ENCODE assay signal across 21 mouse cellular contexts in genomic region chr7:65843210-65843609, GRCm38 (mm10). TPM values are rescaled to one million over a fixed set of nuclear protein-coding genes. Genes with fewer than 3 reads are reported as not detected.
DNase-seq lines count a peak whose midpoint lies in the region; TF ChIP-seq lines count a peak whose summit lies in the region.
"Had no signal": no experiment of that assay in that cellular context is flagged by ENCODE, and none has a peak within 500 bp of the region (broad histone marks: within the 10 kb centered on the region; RNA-seq: fewer than 3 reads in every experiment).

No protein-coding gene starts in this region.

- peaks cover 6% of the 10 kb centered on the region; the same call in 1 of the 2 replicates for H3K9me3 ChIP-seq in E14TG2a.4 (ENCODE audit: low read length)
- H3K9me3 ChIP-seq: stomach, embryonic 15.5 days had no signal

- intact Hi-C loops in gastrocnemius, adult 2 months (cut with DNase I): no loop called here
- intact Hi-C loops in left cerebral cortex, adult 2 months (cut with DNase I): no loop called here
- intact Hi-C loops in left cerebral cortex, postnatal 36 days (cut with DNase I): no loop called here

- H3K27me3 ChIP-seq in E14TG2a.4 (ENCODE audit: insufficient read depth, low read length): no peaks in the 10 kb centered on the region
- H3K27me3 ChIP-seq: embryonic facial prominence, embryonic 15.5 days; heart, embryonic 15.5 days; limb, embryonic 13.5 days; stomach, embryonic 15.5 days had no signal

- no peak for DNase-seq in gastrocnemius, adult 2 months
- DNase-seq in gastrocnemius, postnatal 10 days: no peak
- no peak for DNase-seq in left cerebral cortex, adult 2 months (ENCODE audit: extremely low spot score in 1 of 2, low spot score in 2 of 2)
- DNase-seq in left cerebral cortex, postnatal 36 days (ENCODE audit: low spot score in 2 of 2): no peak
- DNase-seq in R1 (ENCODE audit: low read depth, low spot score): peak; percentile 72
- DNase-seq in cerebellum, adult 9-11 months: no peak
- DNase-seq: adrenal gland, postnatal 14 days; cerebellum, adult 11-12 months; cerebellum, postnatal 36 days; kidney, adult 8-10 months; kidney, postnatal 36 days; layer of hippocampus, adult 9-11 months; lung, postnatal 4 days; retina, postnatal 1 day; thymus, postnatal 14 days had no signal

- H3K4me1 ChIP-seq in E14TG2a.4 (replicated peaks; ENCODE audit: low read depth, low read length): peaks cover 37% of the 10 kb centered on the region
- H3K4me1 ChIP-seq: embryonic facial prominence, embryonic 15.5 days; heart, embryonic 15.5 days; stomach, embryonic 15.5 days had no signal

- no peaks in the 10 kb centered on the region for H3K36me3 ChIP-seq in E14TG2a.4 (ENCODE audit: insufficient read depth, low read length)
- H3K36me3 ChIP-seq: embryonic facial prominence, embryonic 15.5 days; heart, embryonic 15.5 days; limb, embryonic 13.5 days; stomach, embryonic 15.5 days had no signal

- TF ChIP-seq CTCF in gastrocnemius, adult 2 months (IDR thresholded peaks at IDR 0.05): peak; percentile 30; the same call in 1 of the 2 replicates
- TF ChIP-seq CTCF in left cerebral cortex, adult 2 months (IDR thresholded peaks at IDR 0.05): peak; percentile 19
- TF ChIP-seq CTCF in E14TG2a.4 (conservative IDR thresholded peaks at IDR 0.05; ENCODE audit: low read length): peak; percentile 79

- no peak overlapping the region for H3K4me3 ChIP-seq in gastrocnemius, adult 2 months
- no peak overlapping the region for H3K4me3 ChIP-seq in left cerebral cortex, adult 2 months
- H3K4me3 ChIP-seq in E14TG2a.4 (replicated peaks; ENCODE audit: low read length): no peak overlapping the region
- H3K4me3 ChIP-seq: embryonic facial prominence, embryonic 15.5 days; heart, embryonic 15.5 days; limb, embryonic 13.5 days; stomach, embryonic 15.5 days had no signal

- no peak overlapping the region for H3K27ac ChIP-seq in gastrocnemius, adult 2 months
- H3K27ac ChIP-seq in left cerebral cortex, adult 2 months: no peak overlapping the region
- H3K27ac ChIP-seq: embryonic facial prominence, embryonic 15.5 days; heart, embryonic 15.5 days; limb, embryonic 13.5 days; stomach, embryonic 15.5 days had no signal

RNA-seq across cellular contexts. Expression of gene Pcsk6, which starts 18.3 kb away (rescaled TPM):
- 10 to 100 TPM; 17.7 to 20.8 TPM for total RNA-seq in gastrocnemius, adult 2 months (2021)
- total RNA-seq in gastrocnemius, postnatal 10 days (2021): 10 to 100 TPM; 41.3 to 57.6 TPM
- total RNA-seq in left cerebral cortex, adult 2 months (2021): 1 to 10 TPM; 8.5 to 9.5 TPM
- total RNA-seq in left cerebral cortex, postnatal 36 days (2021): 1 to 10 TPM; 8.4 to 9.6 TPM
- total RNA-seq: hematopoietic stem cell, adult 5-6 weeks had no signal

Comparison
In these comparisons a context has a peak if more than half of its experiments do, and no peak if none do; other contexts are left out.
1. CTCF ChIP-seq: peak in every context shown above with its lines; median percentile 79 in E14TG2a.4; 30 in gastrocnemius, adult 2 months; 19 in left cerebral cortex, adult 2 months.